Mouse (Mus musculus): Measurements from ENCODE around the gene Plekhg5. TPM values are rescaled to one million over a fixed set of nuclear protein-coding genes. Genes with fewer than 3 reads are reported as not detected.

Gene Plekhg5
- polyA plus RNA-seq, 1 experiment, result 11.8 TPM

GRCm38 (mm10) chr4:152106746-152107145 is 34.4 kb downstream of the Plekhg5 start:
- DNase-seq, result no peak
- Histone ChIP-seq H3K27me3 (ENCODE audit: control insufficient read depth, insufficient read depth, low read length) (no peaks in the 10 kb centered on the region), H3K4me1 (ENCODE audit: control insufficient read depth, insufficient read depth, low read length) (peaks cover 6% of the 10 kb centered on the region), H3K27ac (ENCODE audit: insufficient read depth, low read length) (no peak overlapping the region), H3K4me3 (replicated peaks; ENCODE audit: insufficient read depth, low read depth, low read length) (no peak overlapping the region)
- WGBS, result 79% methylated on average over 9 of the region's 9 CpGs
- TF ChIP-seq POLR2A (IDR thresholded peaks at IDR 0.05; ENCODE audit: borderline replicate concordance, insufficient read depth, low read length) (no peak), CTCF (IDR thresholded peaks at IDR 0.05; ENCODE audit: borderline replicate concordance, insufficient read depth, low read depth, low read length) (no peak)

GRCm38 (mm10) chr4:152107493-152107892 is 35.2 kb downstream of the Plekhg5 start:
- WGBS, result 16% methylated on average over 24 of the region's 24 CpGs
- peak overlapping the region; percentile 43 for H3K4me3 ChIP-seq (replicated peaks; ENCODE audit: insufficient read depth, low read depth, low read length)
- DNase-seq, result no peak

GRCm38 (mm10) chr4:152107971-152108509 is 35.7 kb downstream of the Plekhg5 start:
- Histone ChIP-seq H3K4me3 (replicated peaks; ENCODE audit: insufficient read depth, low read depth, low read length) (peak overlapping the region; percentile 43), H3K27ac (ENCODE audit: insufficient read depth, low read length) (no peak overlapping the region), H3K4me1 (ENCODE audit: control insufficient read depth, insufficient read depth, low read length) (peaks cover 6% of the 10 kb centered on the region), H3K27me3 (ENCODE audit: control insufficient read depth, insufficient read depth, low read length) (no peaks in the 10 kb centered on the region)
- peak; percentile 26 to 43 for DNase-seq
- WGBS, result 4% methylated on average over 30 of the region's 30 CpGs
- TF ChIP-seq POLR2A (IDR thresholded peaks at IDR 0.05; ENCODE audit: borderline replicate concordance, insufficient read depth, low read length), result no peak
- no peak for TF ChIP-seq CTCF (IDR thresholded peaks at IDR 0.05; ENCODE audit: borderline replicate concordance, insufficient read depth, low read depth, low read length)

More at GRCm38 (mm10) chr4:152107493-152107892, 35.2 kb downstream of the Plekhg5 start:
- no peak for TF ChIP-seq POLR2A (IDR thresholded peaks at IDR 0.05; ENCODE audit: borderline replicate concordance, insufficient read depth, low read length)
- no peak for TF ChIP-seq CTCF (IDR thresholded peaks at IDR 0.05; ENCODE audit: borderline replicate concordance, insufficient read depth, low read depth, low read length)
- Histone ChIP-seq H3K27ac (ENCODE audit: insufficient read depth, low read length) (no peak overlapping the region), H3K4me1 (ENCODE audit: control insufficient read depth, insufficient read depth, low read length) (peaks cover 6% of the 10 kb centered on the region), H3K27me3 (ENCODE audit: control insufficient read depth, insufficient read depth, low read length) (no peaks in the 10 kb centered on the region)

GRCm38 (mm10) chr4:152108673-152109072 is 36.4 kb downstream of the Plekhg5 start:
- DNase-seq, result no peak
- H3K27me3 ChIP-seq (ENCODE audit: control insufficient read depth, insufficient read depth, low read length), result no peaks in the 10 kb centered on the region
- H3K4me1 ChIP-seq (ENCODE audit: control insufficient read depth, insufficient read depth, low read length), result peaks cover 6% of the 10 kb centered on the region
- TF ChIP-seq CTCF (IDR thresholded peaks at IDR 0.05; ENCODE audit: borderline replicate concordance, insufficient read depth, low read depth, low read length) (no peak), POLR2A (IDR thresholded peaks at IDR 0.05; ENCODE audit: borderline replicate concordance, insufficient read depth, low read length) (no peak)
- WGBS, result 88% methylated on average over 5 of the region's 5 CpGs
- no peak overlapping the region for H3K27ac ChIP-seq (ENCODE audit: insufficient read depth, low read length)
- no peak overlapping the region for H3K4me3 ChIP-seq (replicated peaks; ENCODE audit: insufficient read depth, low read depth, low read length)

GRCm38 (mm10) chr4:152109509-152109908 is 37.2 kb downstream of the Plekhg5 start:
- Histone ChIP-seq H3K4me3 (replicated peaks; ENCODE audit: insufficient read depth, low read depth, low read length) (no peak overlapping the region), H3K4me1 (ENCODE audit: control insufficient read depth, insufficient read depth, low read length) (peaks cover 6% of the 10 kb centered on the region), H3K27me3 (ENCODE audit: control insufficient read depth, insufficient read depth, low read length) (no peaks in the 10 kb centered on the region), H3K27ac (ENCODE audit: insufficient read depth, low read length) (no peak overlapping the region)
- TF ChIP-seq POLR2A (IDR thresholded peaks at IDR 0.05; ENCODE audit: borderline replicate concordance, insufficient read depth, low read length), result no peak
- TF ChIP-seq CTCF (IDR thresholded peaks at IDR 0.05; ENCODE audit: borderline replicate concordance, insufficient read depth, low read depth, low read length), result no peak
- no peak for DNase-seq
- 89% methylated on average over 3 of the region's 3 CpGs for WGBS

GRCm38 (mm10) chr4:152110689-152111088 is 38.4 kb downstream of the Plekhg5 start:
- Histone ChIP-seq H3K4me3 (replicated peaks; ENCODE audit: insufficient read depth, low read depth, low read length) (no peak overlapping the region), H3K27ac (ENCODE audit: insufficient read depth, low read length) (no peak overlapping the region), H3K4me1 (ENCODE audit: control insufficient read depth, insufficient read depth, low read length) (peaks cover 6% of the 10 kb centered on the region), H3K27me3 (ENCODE audit: control insufficient read depth, insufficient read depth, low read length) (0 out of 2 replicates have a peak, but pooled peaks cover 2% of the 10 kb centered on the region)
- DNase-seq, result no peak
- WGBS, result 86% methylated on average over 4 of the region's 4 CpGs
- no peak for TF ChIP-seq CTCF (IDR thresholded peaks at IDR 0.05; ENCODE audit: borderline replicate concordance, insufficient read depth, low read depth, low read length)
- no peak for TF ChIP-seq POLR2A (IDR thresholded peaks at IDR 0.05; ENCODE audit: borderline replicate concordance, insufficient read depth, low read length)

GRCm38 (mm10) chr4:152112329-152112728 is 40.0 kb downstream of the Plekhg5 start:
- DNase-seq, result no peak
- H3K27ac ChIP-seq (ENCODE audit: insufficient read depth, low read length), result no peak overlapping the region
- 84% methylated on average over 9 of the region's 9 CpGs for WGBS
- H3K4me1 ChIP-seq (ENCODE audit: control insufficient read depth, insufficient read depth, low read length), result peaks cover 6% of the 10 kb centered on the region
- TF ChIP-seq POLR2A (IDR thresholded peaks at IDR 0.05; ENCODE audit: borderline replicate concordance, insufficient read depth, low read length) (no peak), CTCF (IDR thresholded peaks at IDR 0.05; ENCODE audit: borderline replicate concordance, insufficient read depth, low read depth, low read length) (no peak)
- no peak overlapping the region for H3K4me3 ChIP-seq (replicated peaks; ENCODE audit: insufficient read depth, low read depth, low read length)
- H3K27me3 ChIP-seq (ENCODE audit: control insufficient read depth, insufficient read depth, low read length), result peaks cover 3% of the 10 kb centered on the region; the same call in 1 of the 2 replicates

- no peaks in the 10 kb centered on the region for H3K4me1 ChIP-seq (ENCODE audit: control insufficient read depth, insufficient read depth, low read length)
- no peak for TF ChIP-seq POLR2A (IDR thresholded peaks at IDR 0.05; ENCODE audit: borderline replicate concordance, insufficient read depth, low read length)
- TF ChIP-seq CTCF (IDR thresholded peaks at IDR 0.05; ENCODE audit: borderline replicate concordance, insufficient read depth, low read depth, low read length), result no peak
- H3K27me3 ChIP-seq (ENCODE audit: control insufficient read depth, insufficient read depth, low read length), result peaks cover 3% of the 10 kb centered on the region; the same call in 1 of the 2 replicates
- DNase-seq, result no peak
- no peak overlapping the region for H3K27ac ChIP-seq (ENCODE audit: insufficient read depth, low read length)
- no peak overlapping the region for H3K4me3 ChIP-seq (replicated peaks; ENCODE audit: insufficient read depth, low read depth, low read length)
- 53% methylated on average over 16 of the region's 16 CpGs for WGBS
Observed at GRCm38 (mm10) chr4:152114080-152114479, 41.8 kb downstream of the Plekhg5 start.

All from cerebellum, adult 2 months (tissue).